Mouse (Mus musculus) limb, embryonic 14.5 days (tissue): ENCODE measurements around the gene Safb2. TPM values are rescaled to one million over a fixed set of nuclear protein-coding genes. Genes with fewer than 3 reads are reported as not detected.
"Not testable (repeated sequence)": the region's sequence is repeated elsewhere in the genome, so short reads cannot be mapped to it uniquely, and the experiment has no call there.

Experiments
- ATAC-seq: fragments of 200-750 bp; cut with Nextera tagmentation; 2 replicates; pipeline ENCODE4 v1.8.0; 2017; ENCODE audit warnings: low read depth, moderate number of reproducible peaks, moderate TSS enrichment; ENCODE audit not compliant: low FRiP score
- DNase-seq: peaks from one replicate; pipeline ENCODE4 v3.0.0-alpha.2; 2015; ENCODE audit warnings: low spot score
- H3K27ac ChIP-seq: fragments of 300-500 bp; sonication (generic); replicated peaks from 2 replicates; pipeline ENCODE4 v1.5.1; 2014; ENCODE audit warnings: low read depth, mild to moderate bottlenecking, low read length, moderate library complexity, mixed read lengths
- H3K27me3 ChIP-seq: fragments of 300-500 bp; sonication (generic); 2 replicates; pipeline ENCODE4 v1.6.1; 2014; ENCODE audit warnings: low read length, mixed read lengths; ENCODE audit not compliant: control insufficient read depth, insufficient read depth
- H3K36me3 ChIP-seq: fragments of 300-500 bp; sonication (generic); 2 replicates; pipeline ENCODE4 v1.6.1; 2014; ENCODE audit warnings: mild to moderate bottlenecking, low read length, moderate library complexity, mixed read lengths; ENCODE audit not compliant: control insufficient read depth, insufficient read depth
- H3K4me1 ChIP-seq: fragments of 300-500 bp; sonication (generic); 2 replicates; pipeline ENCODE4 v1.6.1; 2014; ENCODE audit warnings: antibody characterized with exemption, low read length, mixed read lengths; ENCODE audit not compliant: control insufficient read depth, insufficient read depth
- H3K4me2 ChIP-seq: fragments of 300-500 bp; sonication (generic); replicated peaks from 2 replicates; pipeline ENCODE4 v1.6.1; 2014; ENCODE audit warnings: low read depth, mild to moderate bottlenecking, low read length, moderate library complexity; ENCODE audit not compliant: severe bottlenecking
- H3K4me3 ChIP-seq: fragments of 300-500 bp; sonication (generic); replicated peaks from 2 replicates; pipeline ENCODE4 v1.5.1; 2014; ENCODE audit warnings: low read length
- H3K9ac ChIP-seq: fragments of 300-500 bp; sonication (generic); 2 replicates; pipeline ENCODE4 v1.6.1; 2014; ENCODE audit warnings: mild to moderate bottlenecking, low read depth, low read length, moderate library complexity; ENCODE audit not compliant: severe bottlenecking
- H3K9me3 ChIP-seq: fragments of 300-500 bp; sonication (generic); 2 replicates; pipeline ENCODE4 v1.6.1; 2016; ENCODE audit warnings: low read length; ENCODE audit not compliant: control insufficient read depth
- POLR2A ChIP-seq: fragments of 200-500 bp; IDR thresholded peaks from 2 replicates; pipeline ENCODE4 v1.8.0; 2012; ENCODE audit warnings: inconsistent platforms, mild to moderate bottlenecking, moderate library complexity, borderline replicate concordance; ENCODE audit not compliant: insufficient read depth, insufficient read length; ENCODE audit errors: extremely low read depth
- WGBS: fragments of 180-500 bp; shearing (Covaris S2); extraction: QIAGEN DNeasy Blood & Tissue Kit; methylation state at CpG from one replicate; pipeline ENCODE4 v1.1.7; 2014; 5-methylcytosine and 5-hydroxymethylcytosine counted together
- polyA plus RNA-seq, 2 experiments: library from polyadenylated mRNA; depleted of rRNA in 1 of 2; stranded (reverse) in 1 of 2; unstranded in 1 of 2; fragments of >200 nt; fragmentation: Nextera tagmentation in 1 of 2; extraction: Ambion mirVana in 1 of 2; gene quantifications; 2 replicates each; pipeline versions ENCODE4 v1.2.1 to v1.2.3; 2012 to 2014

The Safb2 gene
- polyA plus RNA-seq, 2 experiments = 52.1 to 133 TPM

- Histone ChIP-seq H3K27me3 (no peaks in the 10 kb centered on the region), H3K9ac (peak within 1 kb of the TSS; percentile 83), H3K4me2 (peak within 1 kb of the TSS; percentile 69), H3K4me3 (peak within 1 kb of the TSS; percentile 71), H3K4me1 (peaks cover 20% of the 10 kb centered on the region), H3K27ac (peak within 1 kb of the TSS; percentile 92), H3K9me3 (no peaks in the 10 kb centered on the region), H3K36me3 (peaks cover 40% of the 10 kb centered on the region)
- DNase-seq = peak; percentile 94
- peak; percentile 73 for ATAC-seq
- WGBS = 3% methylated on average over 52 of the region's 52 CpGs
- peak; percentile 95 for TF ChIP-seq POLR2A
Measured at GRCm38 (mm10) chr17:56613236-56613844, 29.0 kb upstream of the Safb2 start, which contains the start of gene Rpl36. TSS of gene Rpl36 (plus strand) at chr17:56613416.

- Histone ChIP-seq H3K36me3 (peaks cover 34% of the 10 kb centered on the region), H3K4me1 (peaks cover 22% of the 10 kb centered on the region)
- not testable (repeated sequence) for DNase-seq, H3K9me3 ChIP-seq, ATAC-seq, H3K4me3 ChIP-seq, H3K4me2 ChIP-seq, H3K27me3 ChIP-seq, H3K27ac ChIP-seq, H3K9ac ChIP-seq
- WGBS = 78% methylated on average over 10 of the region's 10 CpGs
Measured at GRCm38 (mm10) chr17:56612565-56612939, 28.2 kb upstream of the Safb2 start.

- Histone ChIP-seq H3K9me3 (no peaks in the 10 kb centered on the region), H3K36me3 (peaks cover 34% of the 10 kb centered on the region), H3K9ac (no peak overlapping the region), H3K27me3 (no peaks in the 10 kb centered on the region), H3K4me1 (peaks cover 22% of the 10 kb centered on the region), H3K4me3 (no peak overlapping the region), H3K27ac (no peak overlapping the region), H3K4me2 (0 out of 2 replicates have a peak overlapping the region, but pooled peaks have one; percentile 3)
- WGBS = 16% methylated on average over 14 of the region's 14 CpGs
- DNase-seq (no peak), ATAC-seq (no peak)
- TF ChIP-seq POLR2A = no peak
Measured at GRCm38 (mm10) chr17:56611861-56612564, 27.6 kb upstream of the Safb2 start.

GRCm38 (mm10) chr17:56611323-56611722, 26.9 kb upstream of the Safb2 start:
- H3K4me2 ChIP-seq = no peak overlapping the region
- H3K9me3 ChIP-seq = no peaks in the 10 kb centered on the region
- H3K4me3 ChIP-seq = no peak overlapping the region
- TF ChIP-seq POLR2A = no peak
- no peak overlapping the region for H3K27ac ChIP-seq
- DNase-seq (no peak), ATAC-seq (no peak)
- H3K4me1 ChIP-seq = peaks cover 22% of the 10 kb centered on the region
- no peaks in the 10 kb centered on the region for H3K27me3 ChIP-seq
- 66% methylated on average over 2 of the region's 2 CpGs for WGBS
- peaks cover 35% of the 10 kb centered on the region for H3K36me3 ChIP-seq
- H3K9ac ChIP-seq = no peak overlapping the region

GRCm38 (mm10) chr17:56609452-56610171, 25.2 kb upstream of the Safb2 start, which contains the start of gene 2410015M20Rik:
TSS of gene 2410015M20Rik (minus strand) at chr17:56609771.
- Histone ChIP-seq H3K4me2 (peak within 1 kb of the TSS; percentile 67), H3K9me3 (no peaks in the 10 kb centered on the region), H3K27ac (peak within 1 kb of the TSS; percentile 69), H3K36me3 (peaks cover 35% of the 10 kb centered on the region), H3K4me3 (peak within 1 kb of the TSS; percentile 52), H3K9ac (peak within 1 kb of the TSS; percentile 57), H3K4me1 (peaks cover 16% of the 10 kb centered on the region), H3K27me3 (no peaks in the 10 kb centered on the region)
- WGBS = 1% methylated on average over 44 of the region's 44 CpGs
- ATAC-seq = peak; percentile 89
- peak; percentile 98 for DNase-seq
- TF ChIP-seq POLR2A = no peak
